Mouse (Mus musculus) ES-E14 (cell line): ENCODE results near the gene C1ql2.

Experiments used
- HCFC1 ChIP-seq: IDR thresholded peaks from 2 replicates; pipeline ENCODE4 v1.6.1; 2012; ENCODE audit warnings: low read length, inconsistent platforms, borderline replicate concordance; ENCODE audit not compliant: insufficient read depth
- MAFK ChIP-seq: IDR thresholded peaks from 2 replicates; pipeline ENCODE4 v1.6.1; 2014; ENCODE audit warnings: mild to moderate bottlenecking, low read depth, low read length, inconsistent platforms; ENCODE audit not compliant: insufficient read depth
- ZC3H11A ChIP-seq: IDR thresholded peaks from 2 replicates; pipeline ENCODE4 v1.6.1; 2012; ENCODE audit warnings: low read depth, mild to moderate bottlenecking, inconsistent platforms, low read length, borderline replicate concordance
- ZNF384 ChIP-seq: IDR thresholded peaks from 2 replicates; pipeline ENCODE4 v1.6.1; 2012; ENCODE audit warnings: low read depth, low read length, inconsistent platforms

GRCm38 (mm10) chr1:120363638-120364037 lies 23.3 kb downstream of the C1ql2 start:
- TF ChIP-seq ZNF384 (no peak), HCFC1 (no peak), ZC3H11A (no peak), MAFK (no peak)
